Mouse (Mus musculus): Measurements from ENCODE around the gene Parp9. TPM values are rescaled to one million over a fixed set of nuclear protein-coding genes. Genes with fewer than 3 reads are reported as not detected.

Gene Parp9
- polyA plus RNA-seq, 1 experiment from 2014 or later: 13.0 TPM

- 97% methylated on average over 1 of the region's 1 CpGs for WGBS
- H3K4me3 ChIP-seq (ENCODE audit: low read length): no peak overlapping the region
- H3K36me3 ChIP-seq (ENCODE audit: control insufficient read depth, insufficient read depth, low read length): no peaks in the 10 kb centered on the region; the same call in 1 of the 2 replicates
- no peak overlapping the region for H3K9ac ChIP-seq (ENCODE audit: low read depth, low read length)
- H3K4me1 ChIP-seq (ENCODE audit: control insufficient read depth, insufficient read depth, low read length): no peaks in the 10 kb centered on the region
- H3K9me3 ChIP-seq (ENCODE audit: control insufficient read depth, low read length): no peaks in the 10 kb centered on the region
- no peak for ATAC-seq
- H3K27me3 ChIP-seq (replicated peaks; ENCODE audit: control insufficient read depth, insufficient read depth, low read length): no peaks in the 10 kb centered on the region
- H3K27ac ChIP-seq (ENCODE audit: low read length): no peak overlapping the region
- no peak overlapping the region for H3K4me2 ChIP-seq (ENCODE audit: low read depth, low read length)
Measured at GRCm38 (mm10) chr16:36016335-36016734, 78.1 kb downstream of the Parp9 start.

Other genes with a start within 250 kb of the Parp9 start
- 7.8 and 11.8 TPM in 2 replicates for gene Dirc2, start 169.1 kb upstream of the Parp9 start, polyA plus RNA-seq (2015; fragmentation: Nextera tagmentation; extraction: Ambion mirVana)
- 14.6 and 15.9 TPM in 2 replicates for gene Hspbap1, start 168.1 kb upstream of the Parp9 start, polyA plus RNA-seq (2015; fragmentation: Nextera tagmentation; extraction: Ambion mirVana)
- 2.2 TPM in 2 replicates for gene Parp14, start 66.9 kb upstream of the Parp9 start, polyA plus RNA-seq (2015; fragmentation: Nextera tagmentation; extraction: Ambion mirVana)
- gene Dtx3l, start 681 bp downstream of the Parp9 start, polyA plus RNA-seq (2015; fragmentation: Nextera tagmentation; extraction: Ambion mirVana): 8.5 and 9.2 TPM in 2 replicates
- 31.6 and 33.3 TPM in 2 replicates for gene Kpna1, start 40.3 kb downstream of the Parp9 start, polyA plus RNA-seq (2015; fragmentation: Nextera tagmentation; extraction: Ambion mirVana)
- gene Wdr5b, start 102.7 kb downstream of the Parp9 start, polyA plus RNA-seq (2015; fragmentation: Nextera tagmentation; extraction: Ambion mirVana): 5.7 and 5.9 TPM in 2 replicates
- 513 and 517 TPM in 2 replicates for gene Fam162a, start 133.1 kb downstream of the Parp9 start, polyA plus RNA-seq (2015; fragmentation: Nextera tagmentation; extraction: Ambion mirVana)
- 104 and 121 TPM in 2 replicates for gene Ccdc58, start 133.2 kb downstream of the Parp9 start, polyA plus RNA-seq (2015; fragmentation: Nextera tagmentation; extraction: Ambion mirVana)
- gene Csta1, start 192.8 kb downstream of the Parp9 start, polyA plus RNA-seq (2015; fragmentation: Nextera tagmentation; extraction: Ambion mirVana): not detected in 2 replicates
- gene Stfa2l1, start 218.3 kb downstream of the Parp9 start, polyA plus RNA-seq (2015; fragmentation: Nextera tagmentation; extraction: Ambion mirVana): 1.1 TPM in 1 of 2 replicates, not detected in the other
- gene Gm5483, start 245.7 kb downstream of the Parp9 start, polyA plus RNA-seq (2015; fragmentation: Nextera tagmentation; extraction: Ambion mirVana): 1.6 and 2.4 TPM in 2 replicates

All from intestine, embryonic 16.5 days (tissue).